Mouse (Mus musculus) G1E (cell line): Measurements from ENCODE around the gene Gm10406.
"Not testable (repeated sequence)": the region's sequence is repeated elsewhere in the genome, so short reads cannot be mapped to it uniquely, and the experiment has no call there.

ENCODE experiments used
- CTCF ChIP-seq: IDR thresholded peaks from 2 replicates; pipeline ENCODE4 v1.5.1; 2012; ENCODE audit warnings: low read depth, low read length, inconsistent platforms, mixed read lengths
- GATA1 ChIP-seq: IDR thresholded peaks from 2 replicates; pipeline ENCODE4 v1.6.1; 2012; ENCODE audit warnings: borderline replicate concordance, low read length, inconsistent platforms, mixed read lengths
- POLR2AphosphoS5 ChIP-seq: IDR thresholded peaks from 2 replicates; pipeline ENCODE4 v1.6.1; 2012; ENCODE audit warnings: low read depth, low read length, inconsistent platforms; ENCODE audit not compliant: insufficient replicate concordance
- TAL1 ChIP-seq: conservative IDR thresholded peaks from 2 replicates; pipeline ENCODE4 v1.6.1; 2012; ENCODE audit warnings: low read depth, low read length, inconsistent platforms, mixed read lengths

DNA sequence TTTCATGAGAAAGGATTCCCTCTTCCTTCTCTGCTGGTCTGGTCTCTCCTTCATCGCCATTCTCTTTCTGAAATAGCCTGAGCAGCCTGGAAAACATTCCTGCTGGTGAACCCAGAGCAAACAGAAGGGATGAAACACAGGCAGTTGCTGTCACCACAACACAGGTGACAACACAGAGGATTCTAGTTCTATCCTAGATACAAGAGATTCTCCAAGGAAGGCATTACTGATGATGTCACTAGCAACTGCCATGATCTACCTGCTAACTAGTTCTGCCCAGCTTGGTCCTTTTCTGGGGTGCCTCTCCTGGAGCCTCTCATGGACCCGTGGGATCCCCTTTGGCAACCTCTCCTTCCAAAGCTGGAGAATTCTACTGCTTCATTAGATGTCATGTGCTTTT, 53.5 kb downstream of the Gm10406 start, which contains the start of gene Gm6356:
- TF ChIP-seq GATA1, CTCF, POLR2AphosphoS5, TAL1: not testable (repeated sequence)
